Mouse (Mus musculus) liver, embryonic 14.5 days (tissue): Measurements from ENCODE around the gene Cyld.

Source experiments
- CTCF ChIP-seq: IDR thresholded peaks from 2 replicates; pipeline ENCODE4 v1.5.1; 2016; ENCODE audit warnings: antibody characterized with exemption, low read depth, control low read depth
- EP300 ChIP-seq: IDR thresholded peaks from 2 replicates; pipeline ENCODE4 v1.6.1; 2016; ENCODE audit warnings: antibody characterized with exemption, low read depth

DNA sequence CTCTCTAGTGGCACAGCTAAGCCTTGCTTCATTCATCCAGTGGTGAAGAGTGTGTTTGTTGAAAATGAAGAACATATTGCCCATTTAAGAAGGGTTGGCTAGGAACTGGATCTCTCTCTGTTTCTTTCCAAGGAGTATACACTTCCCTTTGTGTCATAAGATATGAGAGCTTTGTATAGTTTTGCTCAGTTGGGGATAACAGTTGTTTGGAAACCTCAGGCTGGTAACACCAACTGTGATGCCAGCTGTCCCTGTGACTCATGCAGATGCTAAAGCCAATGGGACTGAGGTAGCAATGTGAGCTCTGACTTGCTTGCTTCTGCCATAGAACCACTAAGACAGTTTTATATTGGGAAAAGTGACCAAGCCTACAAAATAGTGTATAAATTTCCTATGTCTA lies 41.5 kb upstream of the Cyld start:
- TF ChIP-seq CTCF = no peak
- no peak for TF ChIP-seq EP300
